Mouse (Mus musculus): ENCODE data around the gene Inpp5a.

The Inpp5a gene

GRCm38 (mm10) chr7:139441022-139441421 is 52.1 kb downstream of the Inpp5a start:
- no peak for DNase-seq (ENCODE audit: low read depth, low spot score)

GRCm38 (mm10) chr7:139441761-139442211 is 52.9 kb downstream of the Inpp5a start:
- DNase-seq (ENCODE audit: low read depth, low spot score) = no peak

- DNase-seq (ENCODE audit: low read depth, low spot score) = no peak
Observed at GRCm38 (mm10) chr7:139445621-139446020, 56.7 kb downstream of the Inpp5a start.

- no peak for DNase-seq (ENCODE audit: low read depth, low spot score)
Observed at GRCm38 (mm10) chr7:139447381-139447780, 58.5 kb downstream of the Inpp5a start.

- DNase-seq (ENCODE audit: low read depth, low spot score) = no peak
Observed at GRCm38 (mm10) chr7:139450186-139450998, 61.5 kb downstream of the Inpp5a start.

GRCm38 (mm10) chr7:139451711-139452110 is 62.8 kb downstream of the Inpp5a start:
- no peak for DNase-seq (ENCODE audit: low read depth, low spot score)

- DNase-seq (ENCODE audit: low read depth, low spot score) = no peak
Observed at GRCm38 (mm10) chr7:139452199-139452598, 63.3 kb downstream of the Inpp5a start.

GRCm38 (mm10) chr7:139453198-139453597 is 64.3 kb downstream of the Inpp5a start:
- DNase-seq (ENCODE audit: low read depth, low spot score) = no peak

GRCm38 (mm10) chr7:139454285-139454684 is 65.4 kb downstream of the Inpp5a start:
- no peak for DNase-seq (ENCODE audit: low read depth, low spot score)

- DNase-seq (ENCODE audit: low read depth, low spot score) = no peak
Observed at GRCm38 (mm10) chr7:139456759-139457158, 67.8 kb downstream of the Inpp5a start.

- no peak for DNase-seq (ENCODE audit: low read depth, low spot score)
Observed at GRCm38 (mm10) chr7:139461344-139461743, 72.4 kb downstream of the Inpp5a start.

- DNase-seq (ENCODE audit: low read depth, low spot score) = no peak
Observed at GRCm38 (mm10) chr7:139462142-139462541, 73.2 kb downstream of the Inpp5a start.

- DNase-seq (ENCODE audit: low read depth, low spot score) = no peak
Observed at GRCm38 (mm10) chr7:139465538-139465937, 76.6 kb downstream of the Inpp5a start.

- no peak for DNase-seq (ENCODE audit: low read depth, low spot score)
Observed at GRCm38 (mm10) chr7:139466484-139467176, 77.7 kb downstream of the Inpp5a start.

- DNase-seq (ENCODE audit: low read depth, low spot score) = no peak
Observed at GRCm38 (mm10) chr7:139467177-139467895, 78.4 kb downstream of the Inpp5a start.

GRCm38 (mm10) chr7:139467896-139468279 is 79.0 kb downstream of the Inpp5a start:
- peak; percentile 16 for DNase-seq (ENCODE audit: low read depth, low spot score)

GRCm38 (mm10) chr7:139468440-139468839 is 79.5 kb downstream of the Inpp5a start:
- peak; percentile 16 for DNase-seq (ENCODE audit: low read depth, low spot score)

GRCm38 (mm10) chr7:139469457-139469856 is 80.5 kb downstream of the Inpp5a start:
- no peak for DNase-seq (ENCODE audit: low read depth, low spot score)

GRCm38 (mm10) chr7:139470481-139470880 is 81.6 kb downstream of the Inpp5a start:
- DNase-seq (ENCODE audit: low read depth, low spot score) = no peak

- DNase-seq (ENCODE audit: low read depth, low spot score) = no peak
Observed at GRCm38 (mm10) chr7:139472052-139472451, 83.1 kb downstream of the Inpp5a start.

GRCm38 (mm10) chr7:139472865-139473549 is 84.1 kb downstream of the Inpp5a start:
- DNase-seq (ENCODE audit: low read depth, low spot score) = peak; percentile 60

- no peak for DNase-seq (ENCODE audit: low read depth, low spot score)
Observed at GRCm38 (mm10) chr7:139475896-139476295, 87.0 kb downstream of the Inpp5a start.
